Mouse (Mus musculus) stomach, embryonic 14.5 days (tissue): ENCODE data around the gene Tomm70a. TPM values are rescaled to one million over a fixed set of nuclear protein-coding genes. Genes with fewer than 3 reads are reported as not detected.
"Not testable (repeated sequence)": the region's sequence is repeated elsewhere in the genome, so short reads cannot be mapped to it uniquely, and the experiment has no call there.

Source experiments
- ATAC-seq: fragments of 200-750 bp; cut with Nextera tagmentation; 2 replicates; pipeline ENCODE4 v1.8.0; 2017; ENCODE audit warnings: low read depth, moderate TSS enrichment; ENCODE audit not compliant: insufficient number of reproducible peaks, insufficient read depth, low FRiP score
- H3K27ac ChIP-seq: fragments of 300-500 bp; sonication (generic); 2 replicates; pipeline ENCODE4 v1.5.1; 2014; ENCODE audit warnings: mild to moderate bottlenecking, low read length, moderate library complexity, mixed read lengths
- H3K27me3 ChIP-seq: fragments of 300-500 bp; sonication (generic); 2 replicates; pipeline ENCODE4 v1.6.1; 2014; ENCODE audit warnings: low read length, control low read depth, mixed read lengths; ENCODE audit not compliant: control insufficient read depth, insufficient read depth
- H3K36me3 ChIP-seq: fragments of 300-500 bp; sonication (generic); 2 replicates; pipeline ENCODE4 v1.6.1; 2014; ENCODE audit warnings: mild to moderate bottlenecking, control low read depth, low read length, moderate library complexity, mixed read lengths; ENCODE audit not compliant: control insufficient read depth, insufficient read depth
- H3K4me1 ChIP-seq: fragments of 300-500 bp; sonication (generic); 2 replicates; pipeline ENCODE4 v1.6.1; 2014; ENCODE audit warnings: low read length, control low read depth, mixed read lengths; ENCODE audit not compliant: control insufficient read depth, insufficient read depth
- H3K4me2 ChIP-seq: fragments of 300-500 bp; sonication (generic); replicated peaks from 2 replicates; pipeline ENCODE4 v1.6.1; 2014; ENCODE audit warnings: low read depth, low read length, control low read depth
- H3K4me3 ChIP-seq: fragments of 300-500 bp; sonication (generic); 2 replicates; pipeline ENCODE4 v1.5.1; 2014; ENCODE audit warnings: low read depth, low read length, control low read depth
- H3K9ac ChIP-seq: fragments of 300-500 bp; sonication (generic); replicated peaks from 2 replicates; pipeline ENCODE4 v1.6.1; 2014; ENCODE audit warnings: low read depth, mild to moderate bottlenecking, control low read depth, low read length, moderate library complexity, mixed read lengths
- H3K9me3 ChIP-seq: fragments of 300-500 bp; sonication (generic); 2 replicates; pipeline ENCODE4 v1.6.1; 2016; ENCODE audit warnings: low read depth, low read length, control low read depth; ENCODE audit not compliant: control insufficient read depth
- WGBS: fragments of 180-500 bp; shearing (Covaris S2); extraction: QIAGEN DNeasy Blood & Tissue Kit; methylation state at CpG from one replicate; pipeline ENCODE4 v1.1.7; 2014; 5-methylcytosine and 5-hydroxymethylcytosine counted together
- polyA plus RNA-seq: library from polyadenylated mRNA; unstranded; fragments of >200 nt; fragmentation: Nextera tagmentation; extraction: Ambion mirVana; gene quantifications from 2 replicates; pipeline ENCODE4 v1.2.1, GENCODE M21; 2014

The Tomm70a gene
- polyA plus RNA-seq, 1 experiment from 2014 or later, result 50.1 TPM

DNA sequence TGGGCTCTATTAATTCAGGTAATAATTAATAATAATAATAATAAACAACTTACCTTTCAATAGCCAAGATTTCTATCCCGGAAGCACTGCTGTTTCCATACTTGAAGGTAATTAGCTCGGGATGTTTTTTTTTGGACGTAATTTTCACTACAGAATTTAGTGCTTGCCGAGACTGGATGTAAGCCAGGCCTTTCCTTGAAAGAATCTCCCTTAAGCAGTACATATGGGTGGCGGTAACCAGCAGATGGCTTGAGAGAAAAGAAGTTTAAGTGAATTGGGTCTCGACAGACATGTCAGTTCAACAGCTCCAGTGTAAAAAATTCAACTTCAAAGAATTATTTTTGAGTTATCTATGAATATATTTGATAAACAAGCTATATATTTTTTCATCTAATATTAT is 50.1 kb downstream of the Tomm70a start:
- no peaks in the 10 kb centered on the region for H3K27me3 ChIP-seq
- H3K9me3 ChIP-seq, result no peaks in the 10 kb centered on the region
- H3K4me1 ChIP-seq, result no peaks in the 10 kb centered on the region
- H3K36me3 ChIP-seq, result peaks cover 25% of the 10 kb centered on the region
- H3K27ac ChIP-seq, result no peak overlapping the region
- H3K4me3 ChIP-seq, result no peak overlapping the region
- no peak overlapping the region for H3K4me2 ChIP-seq
- no peak overlapping the region for H3K9ac ChIP-seq
- 90% methylated on average over 6 of the region's 6 CpGs for WGBS
- ATAC-seq, result no peak

DNA sequence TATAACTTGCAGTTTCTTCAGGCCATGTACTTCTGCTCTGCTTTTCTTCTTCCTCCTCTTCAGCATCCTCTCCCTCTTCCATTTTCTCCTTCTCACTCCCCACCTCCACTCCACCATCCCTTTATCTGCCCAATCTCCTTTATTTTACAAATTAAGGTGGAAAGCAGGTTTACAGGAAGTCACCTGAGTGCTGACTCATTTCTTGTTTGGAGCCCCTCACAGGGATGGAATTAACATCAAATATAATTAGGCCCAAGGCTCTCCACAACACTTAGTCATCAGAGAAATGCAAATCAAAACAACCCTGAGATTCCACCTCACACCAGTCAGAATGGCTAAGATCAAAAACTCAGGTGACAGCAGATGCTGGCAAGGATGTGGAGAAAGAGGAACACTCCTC is 53.0 kb downstream of the Tomm70a start:
- H3K36me3 ChIP-seq, result peaks cover 32% of the 10 kb centered on the region
- H3K27me3 ChIP-seq, H3K9ac ChIP-seq, H3K9me3 ChIP-seq, H3K27ac ChIP-seq, H3K4me1 ChIP-seq, ATAC-seq, H3K4me2 ChIP-seq, H3K4me3 ChIP-seq: not testable (repeated sequence)

GRCm38 (mm10) chr16:57175751-57176150 is 54.2 kb downstream of the Tomm70a start:
- H3K36me3 ChIP-seq, result peaks cover 35% of the 10 kb centered on the region
- no peak overlapping the region for H3K4me3 ChIP-seq
- no peaks in the 10 kb centered on the region for H3K27me3 ChIP-seq
- no peaks in the 10 kb centered on the region for H3K4me1 ChIP-seq
- ATAC-seq, result no peak
- H3K9me3 ChIP-seq, result no peaks in the 10 kb centered on the region
- no peak overlapping the region for H3K4me2 ChIP-seq
- WGBS, result 75% methylated on average over 2 of the region's 2 CpGs
- H3K9ac ChIP-seq, result no peak overlapping the region
- no peak overlapping the region for H3K27ac ChIP-seq

- no peak for ATAC-seq
- Histone ChIP-seq H3K36me3 (peaks cover 35% of the 10 kb centered on the region), H3K27ac (no peak overlapping the region), H3K4me3 (no peak overlapping the region), H3K9me3 (no peaks in the 10 kb centered on the region), H3K27me3 (no peaks in the 10 kb centered on the region), H3K9ac (no peak overlapping the region), H3K4me1 (no peaks in the 10 kb centered on the region), H3K4me2 (no peak overlapping the region)
- WGBS, result 94% methylated on average over 7 of the region's 7 CpGs
These were observed 54.8 kb downstream of the Tomm70a start for GRCm38 (mm10) chr16:57176276-57176675.

GRCm38 (mm10) chr16:57177254-57177653 is 55.8 kb downstream of the Tomm70a start:
- ATAC-seq, result no peak
- H3K4me3 ChIP-seq, result no peak overlapping the region
- H3K27ac ChIP-seq, result no peak overlapping the region
- no peak overlapping the region for H3K4me2 ChIP-seq
- H3K4me1 ChIP-seq, result no peaks in the 10 kb centered on the region
- no peaks in the 10 kb centered on the region for H3K27me3 ChIP-seq
- 62% methylated on average over 2 of the region's 2 CpGs for WGBS
- H3K9me3 ChIP-seq, result no peaks in the 10 kb centered on the region
- peaks cover 35% of the 10 kb centered on the region; the same call in 1 of the 2 replicates for H3K36me3 ChIP-seq
- H3K9ac ChIP-seq, result no peak overlapping the region

GRCm38 (mm10) chr16:57177664-57178063 is 56.2 kb downstream of the Tomm70a start:
- no peak overlapping the region for H3K9ac ChIP-seq
- no peaks in the 10 kb centered on the region for H3K27me3 ChIP-seq
- no peaks in the 10 kb centered on the region for H3K4me1 ChIP-seq
- H3K36me3 ChIP-seq, result peaks cover 31% of the 10 kb centered on the region; the same call in 1 of the 2 replicates
- 91% methylated on average over 10 of the region's 10 CpGs for WGBS
- H3K4me2 ChIP-seq, result no peak overlapping the region
- no peak overlapping the region for H3K4me3 ChIP-seq
- H3K9me3 ChIP-seq, result no peaks in the 10 kb centered on the region
- H3K27ac ChIP-seq, result no peak overlapping the region
- ATAC-seq, result no peak

DNA sequence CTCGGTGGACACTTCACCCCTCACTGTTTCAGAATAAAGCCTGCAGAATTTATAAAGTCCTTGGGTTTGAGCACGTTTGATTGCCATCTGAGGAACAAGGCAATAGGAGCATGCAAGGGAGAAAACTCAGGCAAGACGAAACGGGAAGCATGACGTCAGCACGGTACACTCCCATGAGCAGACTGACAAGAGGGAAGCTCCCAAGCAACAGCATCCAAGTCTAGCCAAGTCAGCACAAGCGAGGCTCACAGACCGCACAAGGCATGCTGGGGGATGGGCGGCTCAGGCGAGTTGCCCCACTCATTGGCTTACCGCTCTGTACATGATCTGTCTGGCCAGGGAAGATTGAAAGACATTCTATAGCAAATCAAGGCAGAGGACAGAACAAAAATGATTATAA is 59.7 kb downstream of the Tomm70a start:
- no peak overlapping the region for H3K27ac ChIP-seq
- H3K4me2 ChIP-seq, result no peak overlapping the region
- H3K4me1 ChIP-seq, result no peaks in the 10 kb centered on the region
- no peaks in the 10 kb centered on the region for H3K9me3 ChIP-seq
- 80% methylated on average over 11 of the region's 11 CpGs for WGBS
- peaks cover 34% of the 10 kb centered on the region for H3K36me3 ChIP-seq
- no peak for ATAC-seq
- no peaks in the 10 kb centered on the region for H3K27me3 ChIP-seq
- H3K9ac ChIP-seq, result no peak overlapping the region
- no peak overlapping the region for H3K4me3 ChIP-seq

DNA sequence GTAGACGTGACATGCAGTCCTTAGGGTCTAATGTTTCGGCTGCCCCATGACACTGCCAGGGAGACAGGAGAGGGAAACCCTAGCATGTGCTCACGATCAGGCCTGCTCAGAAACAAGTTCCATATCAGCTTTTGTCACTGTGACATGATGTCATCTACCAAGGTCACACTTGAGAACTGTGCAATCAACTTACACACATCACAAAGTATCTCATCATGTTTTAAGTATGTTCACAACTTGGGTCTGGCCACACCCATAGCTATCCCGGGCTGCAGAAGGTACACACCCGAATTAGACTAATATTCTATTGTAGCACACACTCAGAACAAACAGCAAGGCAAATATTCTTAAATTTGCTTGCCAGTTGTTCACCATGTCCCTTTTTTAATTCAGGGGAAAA is 60.5 kb downstream of the Tomm70a start:
- no peak overlapping the region for H3K4me2 ChIP-seq
- H3K9ac ChIP-seq, result no peak overlapping the region
- H3K27me3 ChIP-seq, result no peaks in the 10 kb centered on the region
- H3K9me3 ChIP-seq, result no peaks in the 10 kb centered on the region
- H3K27ac ChIP-seq, result no peak overlapping the region
- H3K36me3 ChIP-seq, result peaks cover 31% of the 10 kb centered on the region
- ATAC-seq, result no peak
- H3K4me1 ChIP-seq, result no peaks in the 10 kb centered on the region
- H3K4me3 ChIP-seq, result no peak overlapping the region
- WGBS, result 88% methylated on average over 5 of the region's 5 CpGs

DNA sequence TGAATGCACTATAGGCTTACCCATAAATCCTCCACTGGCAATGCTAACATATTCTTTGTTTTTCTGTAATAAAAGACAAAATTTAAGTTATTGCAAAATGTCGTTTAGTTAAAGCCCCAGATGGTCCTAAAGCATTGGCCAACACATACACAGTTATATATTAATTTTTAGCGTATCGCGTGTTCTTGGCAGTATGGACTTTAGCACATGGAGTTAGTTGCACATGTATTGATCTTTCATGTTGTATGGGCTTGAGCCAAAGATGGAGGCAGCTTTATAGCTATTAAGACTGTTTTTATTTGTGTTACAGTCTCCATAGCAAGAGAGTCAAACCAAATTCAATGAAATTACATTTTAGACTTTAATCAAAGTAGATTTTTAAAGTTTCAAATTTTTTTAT is 65.1 kb downstream of the Tomm70a start:
- Histone ChIP-seq H3K36me3 (peaks cover 30% of the 10 kb centered on the region), H3K27ac (no peak overlapping the region), H3K27me3 (no peaks in the 10 kb centered on the region), H3K4me3 (no peak overlapping the region), H3K4me1 (no peaks in the 10 kb centered on the region), H3K9ac (no peak overlapping the region), H3K9me3 (no peaks in the 10 kb centered on the region), H3K4me2 (no peak overlapping the region)
- no peak for ATAC-seq
- 95% methylated on average over 4 of the region's 4 CpGs for WGBS
